Mouse (Mus musculus) thymus, postnatal 0 days (tissue): ENCODE measurements around the gene Ppara. TPM values are rescaled to one million over a fixed set of nuclear protein-coding genes. Genes with fewer than 3 reads are reported as not detected.

Experiments
- DNase-seq: peaks from one replicate; pipeline ENCODE4 v3.0.0-alpha.2; 2015; ENCODE audit warnings: low spot score
- polyA plus RNA-seq: library from polyadenylated mRNA; unstranded; fragments of >200 nt; fragmentation: Nextera tagmentation; extraction: Ambion mirVana; gene quantifications from 2 replicates; pipeline ENCODE4 v1.2.1, GENCODE M21; 2015

Gene Ppara
- polyA plus RNA-seq, 1 experiment from 2014 or later: 0.72 TPM

- DNase-seq: no peak
Measured at GRCm38 (mm10) chr15:85704341-85705012, 30.3 kb upstream of the Ppara start.

GRCm38 (mm10) chr15:85705013-85705528 is 29.7 kb upstream of the Ppara start:
- DNase-seq: no peak

GRCm38 (mm10) chr15:85705566-85706332 is 29.0 kb upstream of the Ppara start:
- DNase-seq: no peak

GRCm38 (mm10) chr15:85706527-85706926 is 28.3 kb upstream of the Ppara start:
- no peak for DNase-seq

- DNase-seq: no peak
Measured at GRCm38 (mm10) chr15:85707017-85707416, 27.8 kb upstream of the Ppara start.

GRCm38 (mm10) chr15:85707458-85708030 is 27.2 kb upstream of the Ppara start:
- DNase-seq: no peak

- no peak for DNase-seq
Measured at GRCm38 (mm10) chr15:85708217-85708616, 26.6 kb upstream of the Ppara start.

GRCm38 (mm10) chr15:85708843-85709242 is 25.9 kb upstream of the Ppara start:
- DNase-seq: no peak

GRCm38 (mm10) chr15:85709268-85709973 is 25.4 kb upstream of the Ppara start:
- DNase-seq: peak; percentile 51

GRCm38 (mm10) chr15:85710179-85710578 is 24.6 kb upstream of the Ppara start:
- peak; percentile 78 for DNase-seq

GRCm38 (mm10) chr15:85710641-85711580 is 23.9 kb upstream of the Ppara start:
- DNase-seq: no peak

- peak; percentile 60 for DNase-seq
Measured at GRCm38 (mm10) chr15:85712565-85713168, 22.1 kb upstream of the Ppara start.

GRCm38 (mm10) chr15:85713417-85713816 is 21.4 kb upstream of the Ppara start:
- DNase-seq: no peak

- no peak for DNase-seq
Measured at GRCm38 (mm10) chr15:85715059-85715458, 19.7 kb upstream of the Ppara start.

- peak; percentile 79 for DNase-seq
Measured at GRCm38 (mm10) chr15:85716045-85716444, 18.7 kb upstream of the Ppara start.

- DNase-seq: no peak
Measured at GRCm38 (mm10) chr15:85716591-85716990, 18.2 kb upstream of the Ppara start.

GRCm38 (mm10) chr15:85717008-85717407 is 17.8 kb upstream of the Ppara start:
- no peak for DNase-seq

- DNase-seq: no peak
Measured at GRCm38 (mm10) chr15:85717800-85718199, 17.0 kb upstream of the Ppara start.

- DNase-seq: no peak
Measured at GRCm38 (mm10) chr15:85719017-85719416, 15.8 kb upstream of the Ppara start.

- DNase-seq: no peak
Measured at GRCm38 (mm10) chr15:85720366-85720841, 14.4 kb upstream of the Ppara start.
